Mouse (Mus musculus): ENCODE results near the gene Runx1.

- TF ChIP-seq CTCF (IDR thresholded peaks at IDR 0.05; ENCODE audit: insufficient read depth, low read depth, low read length), result no peak
- TF ChIP-seq POLR2A (IDR thresholded peaks at IDR 0.05; ENCODE audit: insufficient read depth, low read depth, low read length), result no peak
These were observed 62.3 kb downstream of the Runx1 start for GRCm38 (mm10) chr16:92763666-92764065.

Data from olfactory bulb, adult 2 months (tissue).